Mouse (Mus musculus): ENCODE results near the gene Vwa3b. TPM values are rescaled to one million over a fixed set of nuclear protein-coding genes. Genes with fewer than 3 reads are reported as not detected.

Vwa3b gene
- polyA plus RNA-seq, 1 experiment from 2014 or later: not detected

DNA sequence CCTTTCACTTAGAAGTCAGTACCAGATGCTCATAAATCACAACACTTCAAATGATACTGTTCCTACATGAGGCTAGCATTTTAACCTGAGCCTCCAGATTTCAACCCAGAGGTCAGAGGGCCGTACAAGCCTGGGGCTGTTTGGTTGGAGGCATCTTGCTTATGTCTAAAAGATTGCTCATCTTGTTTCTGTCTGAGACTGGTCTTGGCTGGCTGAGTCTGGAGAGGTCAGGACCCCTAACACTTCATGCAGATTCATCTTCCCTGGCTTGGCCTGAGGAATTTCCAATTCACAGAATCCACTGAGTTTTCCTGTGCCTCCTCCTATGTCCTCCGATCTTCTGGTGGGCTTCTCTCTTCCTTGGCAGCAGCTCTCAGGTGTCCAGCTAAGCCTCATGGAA lies 57.7 kb downstream of the Vwa3b start:
- Histone ChIP-seq H3K27ac (ENCODE audit: low read depth, low read length) (no peak overlapping the region), H3K27me3 (replicated peaks; ENCODE audit: control insufficient read depth, insufficient read depth, low read length) (no peaks in the 10 kb centered on the region), H3K9ac (ENCODE audit: low read depth, low read length) (no peak overlapping the region), H3K36me3 (ENCODE audit: control insufficient read depth, insufficient read depth, low read length) (no peaks in the 10 kb centered on the region), H3K4me1 (replicated peaks; ENCODE audit: control insufficient read depth, insufficient read depth, low read length) (no peaks in the 10 kb centered on the region), H3K9me3 (ENCODE audit: control insufficient read depth, low read length) (no peaks in the 10 kb centered on the region), H3K4me2 (no peak overlapping the region), H3K4me3 (ENCODE audit: low read depth, low read length) (no peak overlapping the region)
- no peak for DNase-seq (ENCODE audit: low spot score)
- WGBS: 59% methylated on average over 2 of the region's 2 CpGs
- no peak for ATAC-seq (replicated peaks; ENCODE audit: low FRiP score)

DNA sequence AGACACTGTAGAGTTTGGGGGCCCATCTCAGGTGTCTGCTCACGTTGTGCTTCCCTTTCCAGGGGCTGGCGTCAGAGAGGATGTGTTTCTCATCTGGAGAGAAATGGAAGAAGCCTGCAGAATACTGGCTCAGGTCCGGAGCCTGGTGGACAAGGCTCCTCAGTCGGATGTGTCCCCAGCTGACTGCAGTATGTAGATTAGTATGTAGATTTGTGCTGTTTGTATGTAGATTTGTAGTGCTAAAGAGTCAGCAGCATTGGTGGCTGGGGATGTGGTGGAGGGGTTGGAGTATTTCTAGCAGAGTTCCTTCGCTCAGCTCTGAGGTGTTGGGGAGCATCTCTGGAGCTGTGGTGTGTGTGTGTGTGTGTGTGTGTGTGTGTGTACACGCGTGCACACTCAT lies 58.8 kb downstream of the Vwa3b start:
- Histone ChIP-seq H3K27ac (ENCODE audit: low read depth, low read length) (no peak overlapping the region), H3K36me3 (ENCODE audit: control insufficient read depth, insufficient read depth, low read length) (no peaks in the 10 kb centered on the region), H3K4me3 (ENCODE audit: low read depth, low read length) (no peak overlapping the region), H3K4me1 (replicated peaks; ENCODE audit: control insufficient read depth, insufficient read depth, low read length) (no peaks in the 10 kb centered on the region), H3K4me2 (no peak overlapping the region), H3K27me3 (replicated peaks; ENCODE audit: control insufficient read depth, insufficient read depth, low read length) (no peaks in the 10 kb centered on the region), H3K9ac (ENCODE audit: low read depth, low read length) (no peak overlapping the region), H3K9me3 (ENCODE audit: control insufficient read depth, low read length) (no peaks in the 10 kb centered on the region)
- DNase-seq (ENCODE audit: low spot score): no peak
- 49% methylated on average over 7 of the region's 7 CpGs for WGBS
- ATAC-seq (replicated peaks; ENCODE audit: low FRiP score): no peak

DNA sequence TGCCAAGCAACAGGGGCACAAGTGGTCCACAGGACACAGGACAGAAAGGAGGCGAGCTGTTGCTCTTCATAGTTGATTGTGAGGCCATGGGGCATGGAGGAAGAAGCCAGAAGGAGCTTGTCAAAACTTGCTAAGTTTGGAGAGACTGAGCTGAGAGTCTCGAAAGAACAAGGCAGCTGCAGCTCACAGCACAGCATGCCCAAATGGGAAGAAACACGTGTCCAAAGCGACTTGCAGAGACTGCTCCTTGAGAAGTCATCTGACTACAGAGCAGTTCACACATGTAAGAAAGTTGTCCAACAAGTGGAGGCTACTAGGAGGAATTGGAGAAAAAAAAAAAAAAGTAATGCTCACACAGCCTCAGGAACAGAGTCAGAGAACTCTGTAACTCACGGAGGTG lies 62.8 kb downstream of the Vwa3b start:
- Histone ChIP-seq H3K27ac (ENCODE audit: low read depth, low read length) (no peak overlapping the region), H3K36me3 (ENCODE audit: control insufficient read depth, insufficient read depth, low read length) (no peaks in the 10 kb centered on the region), H3K4me2 (no peak overlapping the region), H3K4me1 (replicated peaks; ENCODE audit: control insufficient read depth, insufficient read depth, low read length) (no peaks in the 10 kb centered on the region), H3K27me3 (replicated peaks; ENCODE audit: control insufficient read depth, insufficient read depth, low read length) (no peaks in the 10 kb centered on the region), H3K9me3 (ENCODE audit: control insufficient read depth, low read length) (peaks cover 2% of the 10 kb centered on the region; the same call in 1 of the 2 replicates), H3K4me3 (ENCODE audit: low read depth, low read length) (no peak overlapping the region), H3K9ac (ENCODE audit: low read depth, low read length) (no peak overlapping the region)
- ATAC-seq (replicated peaks; ENCODE audit: low FRiP score) (no peak), DNase-seq (ENCODE audit: low spot score) (no peak)
- WGBS: 81% methylated on average over 5 of the region's 5 CpGs

DNA sequence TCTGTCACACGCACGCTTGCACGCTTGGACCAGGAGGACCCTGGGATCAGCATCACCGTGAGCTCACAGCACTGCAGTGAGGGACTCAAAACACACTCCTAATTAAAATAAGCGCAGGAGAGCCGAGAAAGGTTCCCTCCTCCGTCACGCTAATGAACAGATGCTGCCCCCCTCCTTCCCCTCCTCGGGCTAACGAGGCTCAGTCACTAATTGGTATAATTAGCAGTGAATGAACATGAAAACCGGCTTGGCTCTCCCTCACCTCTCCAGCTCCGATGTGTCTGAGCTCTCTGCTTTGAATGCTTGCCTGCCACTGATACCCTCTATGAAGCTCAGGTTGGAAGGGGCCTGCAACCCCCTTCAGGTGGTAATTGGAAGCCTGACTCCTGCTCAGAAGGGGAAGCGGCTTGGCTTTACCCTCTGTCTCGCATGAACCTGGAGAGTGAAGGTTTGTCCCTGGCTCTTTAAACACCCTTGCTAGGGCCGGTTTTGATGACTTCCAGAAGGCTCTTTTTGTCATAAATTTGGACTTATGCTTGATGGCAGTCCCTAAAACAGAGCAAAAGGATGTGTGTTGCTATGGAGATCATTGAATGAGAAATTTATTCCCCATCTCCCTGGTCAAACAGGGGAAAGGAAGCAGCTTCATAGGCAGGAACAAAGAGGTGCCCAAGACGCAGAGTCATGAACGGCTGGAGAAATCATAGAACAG lies 71.1 kb downstream of the Vwa3b start:
- ATAC-seq (replicated peaks; ENCODE audit: low FRiP score): no peak
- Histone ChIP-seq H3K27ac (ENCODE audit: low read depth, low read length) (no peak overlapping the region), H3K9ac (ENCODE audit: low read depth, low read length) (no peak overlapping the region), H3K4me2 (no peak overlapping the region), H3K9me3 (ENCODE audit: control insufficient read depth, low read length) (peaks cover 4% of the 10 kb centered on the region; the same call in 1 of the 2 replicates), H3K27me3 (replicated peaks; ENCODE audit: control insufficient read depth, insufficient read depth, low read length) (no peaks in the 10 kb centered on the region), H3K36me3 (ENCODE audit: control insufficient read depth, insufficient read depth, low read length) (no peaks in the 10 kb centered on the region), H3K4me1 (replicated peaks; ENCODE audit: control insufficient read depth, insufficient read depth, low read length) (no peaks in the 10 kb centered on the region), H3K4me3 (ENCODE audit: low read depth, low read length) (no peak overlapping the region)
- DNase-seq (ENCODE audit: low spot score): no peak
- WGBS: 71% methylated on average over 17 of the region's 17 CpGs

DNA sequence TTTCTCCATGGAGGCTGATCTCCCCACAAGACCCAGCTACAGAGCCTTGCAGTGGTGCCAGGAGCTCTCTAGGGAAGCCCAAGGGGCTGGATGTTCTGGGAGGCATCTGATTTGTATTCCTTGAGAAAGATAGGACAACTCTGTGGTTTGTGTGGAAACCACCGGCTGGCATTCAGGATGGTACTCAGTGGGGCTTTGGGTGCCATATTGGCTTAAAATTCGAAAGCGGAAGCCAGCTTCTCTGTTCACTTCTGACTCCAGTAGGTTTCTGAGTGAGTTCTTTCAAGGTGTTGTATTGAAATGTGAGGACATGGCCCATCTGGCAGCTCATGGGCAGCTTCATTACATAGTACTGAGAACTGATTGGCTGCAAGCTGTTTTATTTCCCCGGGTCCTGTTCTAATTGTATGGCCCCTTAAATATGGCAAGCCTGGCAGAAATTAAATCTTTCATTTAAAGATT lies 71.7 kb downstream of the Vwa3b start:
- WGBS: 88% methylated on average over 4 of the region's 4 CpGs
- no peak overlapping the region for H3K4me3 ChIP-seq (ENCODE audit: low read depth, low read length)
- no peak for ATAC-seq (replicated peaks; ENCODE audit: low FRiP score)
- no peak overlapping the region for H3K27ac ChIP-seq (ENCODE audit: low read depth, low read length)
- H3K4me1 ChIP-seq (replicated peaks; ENCODE audit: control insufficient read depth, insufficient read depth, low read length): no peaks in the 10 kb centered on the region
- H3K27me3 ChIP-seq (replicated peaks; ENCODE audit: control insufficient read depth, insufficient read depth, low read length): no peaks in the 10 kb centered on the region
- no peak overlapping the region for H3K9ac ChIP-seq (ENCODE audit: low read depth, low read length)
- H3K4me2 ChIP-seq: no peak overlapping the region
- H3K36me3 ChIP-seq (ENCODE audit: control insufficient read depth, insufficient read depth, low read length): no peaks in the 10 kb centered on the region
- DNase-seq (ENCODE audit: low spot score): no peak
- peaks cover 4% of the 10 kb centered on the region; the same call in 1 of the 2 replicates for H3K9me3 ChIP-seq (ENCODE audit: control insufficient read depth, low read length)

DNA sequence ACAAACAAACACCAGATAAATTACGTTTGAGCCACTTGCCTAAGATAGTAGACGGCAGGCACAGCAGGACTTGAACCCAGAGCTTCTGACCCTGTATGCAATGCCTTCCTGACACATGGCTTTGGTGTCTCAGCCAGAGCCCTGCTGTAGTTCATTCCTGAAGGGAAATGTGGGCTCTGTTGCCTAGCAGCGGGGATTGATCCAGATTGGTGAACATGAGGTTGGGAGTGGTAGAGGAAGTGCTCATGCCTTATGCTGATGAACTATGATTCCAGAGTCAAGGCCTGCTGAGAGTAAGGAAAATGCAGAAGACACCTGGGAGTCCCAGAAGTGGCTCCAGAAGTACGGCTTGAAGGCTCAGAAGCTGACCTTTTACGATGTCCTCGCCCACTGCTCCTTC lies 74.0 kb downstream of the Vwa3b start:
- Histone ChIP-seq H3K36me3 (ENCODE audit: control insufficient read depth, insufficient read depth, low read length) (no peaks in the 10 kb centered on the region), H3K27me3 (replicated peaks; ENCODE audit: control insufficient read depth, insufficient read depth, low read length) (no peaks in the 10 kb centered on the region), H3K4me2 (no peak overlapping the region), H3K9ac (ENCODE audit: low read depth, low read length) (no peak overlapping the region), H3K4me1 (replicated peaks; ENCODE audit: control insufficient read depth, insufficient read depth, low read length) (no peaks in the 10 kb centered on the region), H3K4me3 (ENCODE audit: low read depth, low read length) (no peak overlapping the region), H3K9me3 (ENCODE audit: control insufficient read depth, low read length) (no peaks in the 10 kb centered on the region), H3K27ac (ENCODE audit: low read depth, low read length) (no peak overlapping the region)
- WGBS: 84% methylated on average over 6 of the region's 6 CpGs
- ATAC-seq (replicated peaks; ENCODE audit: low FRiP score) (no peak), DNase-seq (ENCODE audit: low spot score) (no peak)

DNA sequence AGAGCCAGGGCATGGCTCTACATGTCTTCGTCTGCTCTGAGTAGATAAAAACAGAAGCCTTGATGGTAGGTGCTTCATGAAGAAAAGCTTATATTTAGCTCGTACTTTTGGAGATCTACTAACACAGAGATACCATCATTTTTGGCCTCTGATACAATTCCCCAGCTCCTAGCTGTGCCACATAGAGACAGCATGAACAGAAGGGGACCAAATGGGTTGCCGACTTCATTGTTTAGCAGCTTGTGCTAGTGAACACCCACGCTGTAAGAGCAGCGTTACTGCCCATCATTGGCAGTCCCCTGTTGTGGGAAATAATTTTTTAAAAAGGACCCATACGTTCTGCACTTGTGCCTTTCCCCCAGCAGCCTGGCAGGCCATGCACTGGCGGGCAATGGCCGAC lies 74.6 kb downstream of the Vwa3b start:
- ATAC-seq (replicated peaks; ENCODE audit: low FRiP score) (no peak), DNase-seq (ENCODE audit: low spot score) (no peak)
- Histone ChIP-seq H3K4me2 (no peak overlapping the region), H3K4me1 (replicated peaks; ENCODE audit: control insufficient read depth, insufficient read depth, low read length) (no peaks in the 10 kb centered on the region), H3K27ac (ENCODE audit: low read depth, low read length) (no peak overlapping the region), H3K4me3 (ENCODE audit: low read depth, low read length) (no peak overlapping the region), H3K27me3 (replicated peaks; ENCODE audit: control insufficient read depth, insufficient read depth, low read length) (no peaks in the 10 kb centered on the region), H3K9me3 (ENCODE audit: control insufficient read depth, low read length) (no peaks in the 10 kb centered on the region), H3K9ac (ENCODE audit: low read depth, low read length) (no peak overlapping the region), H3K36me3 (ENCODE audit: control insufficient read depth, insufficient read depth, low read length) (no peaks in the 10 kb centered on the region)
- WGBS: 77% methylated on average over 8 of the region's 8 CpGs

DNA sequence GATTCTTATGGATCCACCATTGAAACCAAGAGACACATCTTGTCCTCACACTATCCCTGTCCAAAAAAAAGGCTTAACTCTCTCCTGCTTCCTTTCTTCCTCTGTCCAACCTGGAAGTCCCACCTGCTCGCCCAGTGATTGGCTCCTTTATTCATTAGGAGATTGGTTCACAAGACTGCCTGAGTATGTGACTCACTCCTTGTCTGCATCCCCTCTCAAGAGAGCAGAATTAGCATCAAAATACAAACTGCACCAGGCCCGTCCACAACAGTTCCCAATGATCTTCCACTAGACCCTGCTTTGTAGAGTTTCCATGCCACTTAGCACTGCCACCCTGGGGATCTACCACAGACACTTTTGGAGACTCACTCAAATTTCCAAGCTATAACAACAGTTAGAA lies 75.3 kb downstream of the Vwa3b start:
- whole genome bisulfite sequencing: 71% methylated on average over 2 of the region's 2 CpGs
- Histone ChIP-seq H3K36me3 (ENCODE audit: control insufficient read depth, insufficient read depth, low read length) (no peaks in the 10 kb centered on the region), H3K9me3 (ENCODE audit: control insufficient read depth, low read length) (no peaks in the 10 kb centered on the region), H3K4me1 (replicated peaks; ENCODE audit: control insufficient read depth, insufficient read depth, low read length) (no peaks in the 10 kb centered on the region), H3K4me2 (no peak overlapping the region), H3K4me3 (ENCODE audit: low read depth, low read length) (no peak overlapping the region), H3K27ac (ENCODE audit: low read depth, low read length) (no peak overlapping the region), H3K9ac (ENCODE audit: low read depth, low read length) (no peak overlapping the region), H3K27me3 (replicated peaks; ENCODE audit: control insufficient read depth, insufficient read depth, low read length) (no peaks in the 10 kb centered on the region)
- ATAC-seq (replicated peaks; ENCODE audit: low FRiP score): no peak
- DNase-seq (ENCODE audit: low spot score): no peak

DNA sequence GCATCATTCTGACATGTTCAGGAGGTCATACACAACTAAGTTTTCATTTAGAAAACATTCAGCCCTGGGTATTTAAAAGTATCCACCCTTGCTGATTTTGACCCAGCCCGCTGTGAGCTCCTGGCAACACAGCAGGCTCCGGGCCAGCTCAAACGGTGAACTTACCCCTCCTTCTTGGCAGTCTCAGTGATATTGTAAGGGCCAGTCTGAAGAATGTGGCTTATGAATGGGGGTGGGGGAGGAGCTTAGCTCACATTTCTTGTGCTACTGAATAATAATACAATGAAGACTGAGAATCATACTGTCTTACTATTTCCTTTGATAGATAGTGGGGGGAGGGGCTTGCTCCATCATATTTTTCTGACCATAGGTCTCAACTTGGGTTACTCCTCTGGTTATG lies 78.8 kb downstream of the Vwa3b start:
- no peak overlapping the region for H3K9ac ChIP-seq (ENCODE audit: low read depth, low read length)
- H3K9me3 ChIP-seq (ENCODE audit: control insufficient read depth, low read length): no peaks in the 10 kb centered on the region
- no peaks in the 10 kb centered on the region for H3K4me1 ChIP-seq (replicated peaks; ENCODE audit: control insufficient read depth, insufficient read depth, low read length)
- no peaks in the 10 kb centered on the region for H3K36me3 ChIP-seq (ENCODE audit: control insufficient read depth, insufficient read depth, low read length)
- ATAC-seq (replicated peaks; ENCODE audit: low FRiP score) (no peak), DNase-seq (ENCODE audit: low spot score) (no peak)
- no peak overlapping the region for H3K4me3 ChIP-seq (ENCODE audit: low read depth, low read length)
- no peak overlapping the region for H3K27ac ChIP-seq (ENCODE audit: low read depth, low read length)
- WGBS: 84% methylated on average over 3 of the region's 3 CpGs
- no peaks in the 10 kb centered on the region for H3K27me3 ChIP-seq (replicated peaks; ENCODE audit: control insufficient read depth, insufficient read depth, low read length)
- H3K4me2 ChIP-seq: no peak overlapping the region
